In genomic region chr13:19555391-19555790, GRCm38 (mm10) we compare ENCODE assay signal across 14 mouse cellular contexts.
"Had no signal": no experiment of that assay in that cellular context is flagged by ENCODE, and none has a peak within 500 bp of the region (broad histone marks: within the 10 kb centered on the region; RNA-seq: fewer than 3 reads in every experiment).

No protein-coding gene starts in this region.

- H3K4me1 ChIP-seq: intestine, embryonic 15.5 days; midbrain, embryonic 10.5 days; midbrain, embryonic 15.5 days; neural tube, embryonic 12.5 days had no signal

- H3K27ac ChIP-seq: intestine, embryonic 15.5 days; kidney, postnatal 0 days; left cerebral cortex, adult 2 months; liver, embryonic 14.5 days; midbrain, embryonic 10.5 days; midbrain, embryonic 15.5 days; neural tube, embryonic 12.5 days had no signal

- H3K4me2 ChIP-seq: intestine, embryonic 15.5 days; midbrain, embryonic 15.5 days; neural tube, embryonic 12.5 days had no signal

- H3K9me3 ChIP-seq: intestine, embryonic 15.5 days; midbrain, embryonic 10.5 days; midbrain, embryonic 15.5 days; neural tube, embryonic 12.5 days had no signal

- H3K9ac ChIP-seq: intestine, embryonic 15.5 days; liver, embryonic 14.5 days; midbrain, embryonic 15.5 days; neural tube, embryonic 12.5 days had no signal

- H3K27me3 ChIP-seq: intestine, embryonic 15.5 days; midbrain, embryonic 15.5 days; neural tube, embryonic 12.5 days had no signal

- H3K4me3 ChIP-seq: intestine, embryonic 15.5 days; left cerebral cortex, adult 2 months; midbrain, embryonic 10.5 days; midbrain, embryonic 15.5 days; neural tube, embryonic 12.5 days had no signal

- DNase-seq: kidney, adult 2 months; liver; lung, adult 18-20 months; lung, postnatal 36 days; spleen, adult 18-20 months; thymus, adult 18-20 months; thymus, postnatal 14 days had no signal

- ATAC-seq: intestine, embryonic 15.5 days; midbrain, embryonic 15.5 days had no signal

- H3K36me3 ChIP-seq: intestine, embryonic 15.5 days; midbrain, embryonic 10.5 days; midbrain, embryonic 15.5 days; neural tube, embryonic 12.5 days had no signal
